Mouse (Mus musculus): Measurements from ENCODE around the gene Bmp10. TPM values are rescaled to one million over a fixed set of nuclear protein-coding genes. Genes with fewer than 3 reads are reported as not detected.
A peak's percentile ranks its signal among the peaks of the same experiment; 100 is the strongest.
"Not testable (repeated sequence)": the region's sequence is repeated elsewhere in the genome, so short reads cannot be mapped to it uniquely, and the experiment has no call there.

The Bmp10 gene
- total RNA-seq, 2 experiments from 2014 or later = not detected

GRCm38 (mm10) chr6:87447217-87447616 is 18.4 kb downstream of the Bmp10 start:
- no peak for DNase-seq (ENCODE audit: low spot score in 2 of 2)

DNA sequence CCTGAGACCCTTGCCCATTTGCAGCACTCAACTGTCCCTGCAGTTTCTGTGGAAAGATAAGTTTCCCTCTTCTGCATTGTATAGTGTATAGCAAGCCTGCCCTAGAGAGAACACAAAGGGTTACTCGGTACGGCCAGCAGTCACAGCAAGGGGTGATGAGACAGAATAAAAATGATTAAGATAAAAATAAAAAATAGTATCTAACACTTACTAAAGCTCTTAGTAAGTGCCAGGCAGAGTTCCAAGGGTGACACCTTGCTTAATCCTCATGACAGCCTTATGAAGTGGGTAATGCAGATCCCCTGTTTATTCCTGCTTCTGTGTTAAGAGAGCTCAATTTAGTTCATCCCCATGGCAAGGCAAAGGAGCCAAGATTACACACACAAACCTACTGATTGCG is 20.7 kb downstream of the Bmp10 start:
- no peak for DNase-seq (ENCODE audit: low spot score in 2 of 2)

- DNase-seq (ENCODE audit: low spot score in 2 of 2) = peak; percentile 33 to 55
Measured at GRCm38 (mm10) chr6:87451016-87451415, 22.2 kb downstream of the Bmp10 start.

DNA sequence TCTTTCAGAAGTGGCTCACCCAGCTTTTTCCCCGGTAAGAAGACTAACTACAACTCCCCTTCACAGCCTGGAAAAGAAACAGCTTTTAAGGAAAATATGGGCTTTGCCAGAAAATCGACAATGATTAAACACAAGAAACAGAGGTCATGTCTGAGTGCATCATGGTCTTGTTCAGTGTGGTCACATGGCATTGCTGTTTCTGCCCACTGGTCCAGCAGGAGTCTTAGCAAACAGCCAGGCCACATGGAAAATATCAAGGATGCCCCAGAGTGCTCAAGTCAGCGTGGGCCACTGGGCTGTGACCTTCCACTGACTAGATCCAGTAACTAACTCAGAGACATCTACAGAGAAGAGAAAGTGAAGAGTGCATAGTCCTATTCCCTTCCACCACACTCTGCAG is 23.0 kb downstream of the Bmp10 start:
- no peak for DNase-seq (ENCODE audit: low spot score in 2 of 2)

GRCm38 (mm10) chr6:87455507-87455906 is 26.7 kb downstream of the Bmp10 start:
- DNase-seq (ENCODE audit: low spot score in 2 of 2) = no peak

- peak; percentile 37 to 69 for DNase-seq (ENCODE audit: low spot score in 2 of 2)
Measured at GRCm38 (mm10) chr6:87466221-87466620, 37.4 kb downstream of the Bmp10 start.

DNA sequence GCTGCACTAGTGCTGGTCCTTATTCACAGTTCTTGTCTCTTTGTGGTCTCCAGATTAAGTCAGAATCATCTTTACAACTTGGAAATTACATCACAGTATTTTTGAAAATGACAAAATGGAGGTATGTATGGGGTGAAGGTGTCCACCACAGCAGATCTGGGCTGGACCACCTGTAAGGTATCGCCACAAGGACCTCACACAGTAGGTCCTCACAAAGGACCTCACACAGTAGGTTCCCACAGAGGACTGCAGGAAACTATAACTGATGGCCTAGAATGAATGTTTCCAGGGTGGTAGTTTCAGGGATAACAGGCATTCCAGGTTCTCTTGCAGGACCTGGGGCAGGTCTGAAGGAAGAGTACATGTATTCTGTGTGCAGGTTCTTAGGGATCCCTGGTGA is 38.6 kb downstream of the Bmp10 start:
- no peak for DNase-seq (ENCODE audit: low spot score in 2 of 2)

DNA sequence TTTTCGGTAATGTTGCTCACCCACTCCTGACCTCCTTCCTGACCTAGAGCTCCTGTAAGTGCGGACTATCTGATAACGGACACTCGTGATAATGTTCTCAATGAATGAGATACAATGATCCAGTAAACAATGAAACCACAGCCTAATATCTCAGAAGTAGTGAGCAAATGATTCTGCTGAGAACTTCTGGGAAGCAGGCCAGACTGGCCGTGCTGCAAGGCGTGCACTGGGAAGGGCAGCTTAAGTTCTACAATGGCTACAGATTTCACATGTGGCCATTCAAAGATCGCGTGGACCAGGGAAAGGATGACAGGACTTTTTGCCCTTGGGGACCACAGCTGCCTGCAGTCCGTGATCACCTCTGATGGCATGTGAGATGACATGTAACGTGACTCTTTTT is 39.6 kb downstream of the Bmp10 start:
- no peak for DNase-seq (ENCODE audit: low spot score in 2 of 2)

GRCm38 (mm10) chr6:87470098-87470497 is 41.3 kb downstream of the Bmp10 start:
- DNase-seq (ENCODE audit: low spot score in 2 of 2) = not testable (repeated sequence)

GRCm38 (mm10) chr6:87475223-87475622 is 46.4 kb downstream of the Bmp10 start:
- DNase-seq (ENCODE audit: low spot score in 2 of 2) = no peak

DNA sequence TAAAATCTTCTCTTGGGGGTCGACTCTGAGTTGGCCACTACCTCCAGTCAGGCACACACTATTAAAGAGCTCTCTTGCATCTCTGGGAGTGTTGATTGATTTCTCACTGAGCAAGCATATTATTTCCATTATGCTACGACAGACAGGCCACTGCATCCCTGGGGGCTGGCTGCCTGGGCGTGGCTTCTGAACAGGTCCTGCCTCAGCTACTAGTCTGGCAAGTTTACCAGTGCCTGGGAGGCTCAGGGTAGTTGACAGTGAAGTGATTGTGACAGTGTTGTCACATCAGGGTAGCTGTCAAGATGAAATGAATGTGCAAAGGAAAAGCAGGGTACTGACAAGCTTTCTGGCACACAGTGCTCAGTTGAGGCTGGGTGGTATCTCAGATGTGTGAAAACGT is 50.1 kb downstream of the Bmp10 start:
- no peak for DNase-seq (ENCODE audit: low spot score in 2 of 2)

DNA sequence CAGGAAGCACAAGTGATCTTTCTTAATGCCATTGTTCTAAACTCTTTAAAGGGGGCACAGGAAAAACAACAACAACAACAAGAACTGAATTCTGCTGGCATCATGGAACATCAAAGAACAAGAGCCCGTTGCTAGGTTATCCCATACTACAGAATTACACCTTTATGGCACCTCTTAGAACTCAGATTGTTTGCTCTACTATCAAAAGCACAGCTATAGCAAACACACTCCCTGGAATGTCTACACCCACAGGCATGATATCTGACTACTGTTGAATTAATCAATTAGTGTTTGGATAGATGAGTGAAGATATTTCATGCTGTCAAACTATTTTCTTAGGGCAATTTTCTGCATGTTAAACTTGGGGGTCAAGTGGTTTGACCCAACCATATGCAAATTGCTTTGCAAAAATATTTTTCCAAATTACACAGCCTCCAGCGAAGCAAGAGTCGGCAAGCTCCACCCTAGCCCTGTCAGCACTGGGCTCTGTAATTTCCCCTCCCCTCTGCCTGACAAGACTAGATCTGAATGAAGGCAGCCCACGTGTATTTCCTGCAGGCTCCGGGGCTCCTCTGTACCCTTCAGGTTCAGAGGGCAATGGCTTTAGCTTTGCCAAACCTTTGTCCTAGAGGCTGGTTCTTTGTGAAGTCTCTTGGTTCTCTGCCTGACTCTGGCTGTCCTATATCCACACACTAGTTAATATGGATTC is 50.7 kb downstream of the Bmp10 start:
- no peak for DNase-seq (ENCODE audit: low spot score in 2 of 2)

DNA sequence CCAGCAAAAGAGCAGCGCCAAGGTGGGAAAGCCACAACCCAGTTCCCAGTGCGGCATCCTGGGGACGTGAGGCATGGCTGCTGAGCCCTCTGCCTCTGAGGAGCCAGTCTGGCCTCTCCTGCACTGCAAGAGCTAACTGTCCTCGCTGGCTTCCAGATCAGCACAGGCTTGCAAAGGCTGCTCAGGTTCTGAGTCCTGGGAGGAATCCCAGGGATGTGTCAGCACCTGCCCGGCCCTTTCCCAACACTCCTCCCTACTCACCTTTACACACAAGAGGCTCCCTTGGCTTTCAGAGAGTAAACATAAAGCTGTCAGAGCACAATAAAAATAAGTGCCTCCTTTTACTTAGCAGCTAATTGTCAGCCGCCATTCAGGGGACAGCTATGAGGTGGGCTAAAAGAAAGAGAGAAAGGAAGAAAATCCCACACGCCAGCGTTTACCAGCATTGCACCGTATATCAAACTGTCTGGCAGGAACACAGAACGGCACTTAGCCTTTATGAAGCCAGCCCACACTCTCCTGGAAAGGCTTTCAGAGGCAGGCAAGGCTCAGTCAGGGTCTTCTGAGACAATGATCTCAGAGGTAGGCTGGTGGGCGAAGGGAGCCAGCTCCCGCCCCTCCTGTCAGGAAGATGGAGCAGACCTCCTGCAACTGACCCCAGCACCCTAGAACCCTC is 54.6 kb downstream of the Bmp10 start:
- no peak for DNase-seq (ENCODE audit: low spot score in 2 of 2)

DNA sequence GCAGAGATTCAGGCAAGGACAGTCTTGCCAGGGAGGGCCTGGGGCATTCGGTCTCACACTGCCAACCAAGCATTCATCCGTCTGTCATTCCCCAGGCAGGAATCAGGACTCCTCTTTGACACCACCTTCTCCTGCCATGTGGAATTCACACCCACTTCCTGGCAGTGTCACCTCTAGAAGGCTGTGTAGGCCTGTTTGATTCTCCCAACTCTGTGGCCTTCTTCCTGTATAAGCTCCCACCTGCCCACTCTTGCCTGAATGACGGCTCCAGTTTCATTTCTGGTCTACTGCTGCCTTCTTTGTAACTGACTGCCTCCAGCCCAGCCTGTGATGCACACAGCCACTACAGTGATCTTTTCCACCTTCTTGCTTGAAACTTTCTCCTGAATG is 55.1 kb downstream of the Bmp10 start:
- peak in 1 of 2 experiments; percentile 14 for DNase-seq (ENCODE audit: low spot score in 2 of 2)

DNA sequence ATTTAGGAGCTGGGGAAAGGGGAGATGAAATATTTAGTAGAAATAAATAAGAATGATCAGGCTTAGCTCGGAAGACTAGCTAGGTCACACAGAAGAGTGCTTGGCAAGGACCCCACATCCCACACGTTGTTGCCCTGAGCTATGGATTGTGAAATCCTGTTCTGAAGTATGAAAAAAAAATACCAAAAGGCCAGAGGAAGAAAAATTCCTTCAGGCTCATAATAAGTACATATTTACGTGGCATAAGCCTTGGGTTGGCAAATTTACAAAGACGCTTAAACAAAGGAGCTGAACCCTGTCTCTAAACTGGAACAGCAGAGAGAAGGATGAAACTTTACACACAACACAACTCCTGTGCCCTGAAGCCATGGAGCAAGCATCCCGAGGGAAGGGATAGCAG is 56.0 kb downstream of the Bmp10 start:
- no peak for DNase-seq (ENCODE audit: low spot score in 2 of 2)

Other genes starting within 250 kb of the Bmp10 start
- gene Antxr1, start 93.2 kb upstream of the Bmp10 start, total RNA-seq (2021) = 10 to 100 TPM; 11.6 to 14.4 TPM
- not detected for gene Gkn1, start 78.1 kb upstream of the Bmp10 start, total RNA-seq (2021)
- not detected for gene Gkn2, start 55.6 kb upstream of the Bmp10 start, total RNA-seq (2021)
- 1 to 10 TPM; 3.7 to 4.0 TPM for gene Gkn3, start 40.1 kb upstream of the Bmp10 start, total RNA-seq (2021)
- 10 to 100 TPM in 1 of 2 experiments, 1 to 10 TPM in 1; 8.1 to 10.8 TPM for gene Arhgap25, start 104.3 kb downstream of the Bmp10 start, total RNA-seq (2021)
- gene Prokr1, start 161.7 kb downstream of the Bmp10 start, total RNA-seq (2021) = under 1 TPM; 0.14 to 0.46 TPM
- 1 to 10 TPM; 9.2 to 9.8 TPM for gene Aplf, start 243.2 kb downstream of the Bmp10 start, total RNA-seq (2021)